Mouse (Mus musculus) ES-Bruce4 (cell line): ENCODE measurements around the gene Fbxo8. TPM values are rescaled to one million over a fixed set of nuclear protein-coding genes. Genes with fewer than 3 reads are reported as not detected.

Source experiments
- H3K27ac ChIP-seq: 2 replicates; pipeline ENCODE4 v1.5.1; 2012; ENCODE audit warnings: low read length, inconsistent platforms; ENCODE audit not compliant: insufficient read depth
- H3K27me3 ChIP-seq: 2 replicates; pipeline ENCODE4 v1.6.1; 2012; ENCODE audit warnings: mild to moderate bottlenecking, low read length, inconsistent platforms; ENCODE audit not compliant: control insufficient read depth, poor library complexity, insufficient read depth, severe bottlenecking
- H3K36me3 ChIP-seq: 2 replicates; pipeline ENCODE4 v1.6.1; 2012; ENCODE audit warnings: inconsistent platforms, mild to moderate bottlenecking, low read length, moderate library complexity; ENCODE audit not compliant: control insufficient read depth, poor library complexity, insufficient read depth, severe bottlenecking
- H3K4me1 ChIP-seq: one replicate; pipeline ENCODE4 v1.8.1; 2011; ENCODE audit warnings: low read length; ENCODE audit not compliant: control insufficient read depth, insufficient read depth
- H3K4me3 ChIP-seq: 2 replicates; pipeline ENCODE4 v1.5.1; 2011; ENCODE audit warnings: low read depth, mild to moderate bottlenecking, low read length
- H3K9ac ChIP-seq: 2 replicates; pipeline ENCODE4 v1.6.1; 2012; ENCODE audit warnings: low read depth, mild to moderate bottlenecking, inconsistent platforms; ENCODE audit not compliant: poor library complexity, severe bottlenecking
- H3K9me3 ChIP-seq: replicated peaks from 2 replicates; pipeline ENCODE4 v1.6.1; 2012; ENCODE audit warnings: mild to moderate bottlenecking, low read length, inconsistent platforms; ENCODE audit not compliant: control insufficient read depth, poor library complexity, insufficient read depth, severe bottlenecking
- CTCF ChIP-seq: IDR thresholded peaks from one replicate; pipeline ENCODE4 v1.8.1; 2011; ENCODE audit warnings: low read depth, low read length
- EP300 ChIP-seq: IDR thresholded peaks from 2 replicates; pipeline ENCODE4 v1.6.1; 2011; ENCODE audit warnings: low read depth, low read length; ENCODE audit not compliant: insufficient read depth
- POLR2A ChIP-seq: IDR thresholded peaks from one replicate; pipeline ENCODE4 v1.8.1; 2011; ENCODE audit warnings: low read length; ENCODE audit not compliant: insufficient read depth
- polyA plus RNA-seq: library from polyadenylated mRNA; stranded (reverse); fragments of >200 nt; gene quantifications from 2 replicates; pipeline ENCODE4 v1.2.4, GENCODE M21; 2011; ENCODE audit warnings: low read depth; ENCODE audit not compliant: missing spikeins, insufficient read depth, insufficient read length

Gene Fbxo8
- polyA plus RNA-seq, 1 experiment, result 28.7 TPM

GRCm38 (mm10) chr8:56552045-56552444, 1.2 kb downstream of the Fbxo8 start:
- H3K27me3 ChIP-seq, result no peaks in the 10 kb centered on the region
- TF ChIP-seq POLR2A (no peak), CTCF (no peak), EP300 (no peak)
- H3K27ac ChIP-seq, result no peak overlapping the region
- no peaks in the 10 kb centered on the region for H3K4me1 ChIP-seq
- no peaks in the 10 kb centered on the region for H3K9me3 ChIP-seq
- H3K36me3 ChIP-seq, result no peaks in the 10 kb centered on the region; the same call in 1 of the 2 replicates
- H3K9ac ChIP-seq, result peak overlapping the region; percentile 84
- H3K4me3 ChIP-seq, result peak overlapping the region; percentile 30; the same call in 1 of the 2 replicates

- Histone ChIP-seq H3K9ac (no peak overlapping the region), H3K27ac (no peak overlapping the region), H3K4me3 (no peak overlapping the region), H3K36me3 (no peaks in the 10 kb centered on the region), H3K4me1 (no peaks in the 10 kb centered on the region), H3K9me3 (no peaks in the 10 kb centered on the region), H3K27me3 (no peaks in the 10 kb centered on the region)
- TF ChIP-seq CTCF, result no peak
- no peak for TF ChIP-seq POLR2A
- TF ChIP-seq EP300, result no peak
Measured at GRCm38 (mm10) chr8:56552551-56553103, 1.7 kb downstream of the Fbxo8 start.

DNA sequence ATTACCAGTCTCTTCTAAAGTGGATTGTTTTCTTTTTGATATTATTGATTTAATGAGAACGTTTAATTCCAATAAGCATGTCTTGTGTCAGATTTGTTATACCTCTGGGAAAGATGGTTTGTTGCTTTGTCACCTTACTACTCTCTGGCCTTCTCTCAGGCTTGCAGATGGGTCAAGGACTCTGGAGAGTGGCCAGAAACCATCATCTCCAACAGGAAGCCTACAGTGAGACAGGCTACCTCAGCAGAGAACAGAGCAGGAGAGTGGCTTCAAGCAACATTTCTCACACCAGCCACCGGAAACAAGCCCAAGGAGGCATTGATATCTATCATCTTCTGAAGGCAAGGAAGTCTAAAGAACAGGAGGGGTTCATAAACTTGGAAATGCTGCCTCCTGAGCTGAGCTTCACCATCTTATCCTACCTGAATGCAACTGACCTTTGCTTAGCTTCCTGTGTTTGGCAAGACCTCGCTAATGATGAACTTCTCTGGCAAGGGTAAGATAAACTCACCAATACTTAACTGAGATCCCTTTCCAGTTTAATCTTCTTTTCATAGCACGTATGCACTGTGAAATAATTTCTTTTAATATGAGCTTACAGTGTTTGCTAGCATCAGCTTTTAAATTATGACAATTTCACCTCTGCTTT, 13.6 kb downstream of the Fbxo8 start:
- Histone ChIP-seq H3K9me3 (no peaks in the 10 kb centered on the region), H3K4me1 (no peaks in the 10 kb centered on the region), H3K36me3 (no peaks in the 10 kb centered on the region), H3K27me3 (no peaks in the 10 kb centered on the region), H3K27ac (no peak overlapping the region), H3K9ac (no peak overlapping the region), H3K4me3 (no peak overlapping the region)
- TF ChIP-seq POLR2A (no peak), CTCF (no peak), EP300 (no peak)

DNA sequence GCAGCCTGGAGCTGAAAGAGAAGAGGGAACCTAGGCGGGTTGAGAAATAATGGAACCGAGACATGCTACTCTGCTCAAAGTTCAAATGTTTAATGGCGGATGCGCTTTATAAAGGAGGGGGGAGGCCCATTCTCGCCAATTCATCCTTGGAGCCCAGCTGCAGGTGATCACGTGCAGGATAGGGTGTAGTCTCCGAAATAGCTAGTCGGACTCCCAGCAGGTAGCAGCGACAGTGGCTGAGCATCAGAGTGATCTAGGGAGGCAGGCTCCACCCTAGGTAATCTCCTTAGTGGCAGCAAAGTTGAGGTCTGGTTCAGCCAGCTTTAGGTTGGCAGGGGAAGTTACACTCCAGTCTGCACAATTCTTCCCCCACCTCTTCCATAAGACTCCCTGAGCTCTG, 16.0 kb downstream of the Fbxo8 start:
- Histone ChIP-seq H3K4me3 (no peak overlapping the region), H3K27me3 (no peaks in the 10 kb centered on the region), H3K36me3 (no peaks in the 10 kb centered on the region), H3K9ac (no peak overlapping the region), H3K27ac (no peak overlapping the region), H3K9me3 (no peaks in the 10 kb centered on the region), H3K4me1 (no peaks in the 10 kb centered on the region)
- no peak for TF ChIP-seq EP300
- no peak for TF ChIP-seq POLR2A
- TF ChIP-seq CTCF, result no peak

DNA sequence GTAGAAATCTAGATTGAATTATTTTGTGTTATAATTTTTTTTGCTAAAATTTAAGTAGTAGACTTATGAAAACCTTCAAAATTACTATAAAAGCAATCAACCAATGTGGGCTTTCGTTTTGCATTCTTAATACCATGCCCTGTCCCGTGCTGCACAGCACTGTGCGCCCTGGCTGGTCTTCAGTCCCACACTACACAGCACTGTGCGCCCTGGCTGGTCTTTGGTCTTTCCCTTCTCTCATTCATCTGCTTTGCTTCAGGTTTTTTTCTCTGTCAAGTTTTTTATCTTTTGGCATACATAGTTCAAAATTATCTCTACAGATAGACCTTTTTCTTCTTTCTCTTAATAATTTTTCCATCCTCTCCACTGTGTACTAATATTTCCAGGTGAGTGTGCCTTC, 30.0 kb downstream of the Fbxo8 start:
- Histone ChIP-seq H3K36me3 (no peaks in the 10 kb centered on the region), H3K9ac (no peak overlapping the region), H3K4me3 (no peak overlapping the region), H3K27ac (no peak overlapping the region), H3K4me1 (no peaks in the 10 kb centered on the region), H3K9me3 (no peaks in the 10 kb centered on the region), H3K27me3 (no peaks in the 10 kb centered on the region)
- TF ChIP-seq POLR2A (no peak), EP300 (no peak), CTCF (no peak)

DNA sequence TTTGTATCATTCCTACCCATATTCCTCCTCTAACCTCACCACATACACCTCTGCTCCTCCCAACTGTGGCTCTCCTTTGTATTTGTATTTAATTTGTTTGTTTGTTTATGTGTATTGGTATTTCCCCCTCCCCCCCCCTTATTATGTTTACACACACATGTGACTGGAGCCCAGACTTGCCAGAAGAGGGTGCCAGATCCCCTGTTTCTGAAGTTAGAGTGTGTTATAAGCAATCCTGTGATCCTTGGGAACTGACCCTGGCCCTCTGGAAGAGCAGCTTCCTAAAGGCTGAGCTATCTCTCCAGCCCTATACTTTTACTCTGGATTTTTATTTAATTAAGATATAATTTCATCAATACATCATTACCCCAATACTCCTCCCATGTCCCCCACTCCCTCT, 32.0 kb downstream of the Fbxo8 start:
- Histone ChIP-seq H3K9ac (no peak overlapping the region), H3K4me3 (no peak overlapping the region), H3K36me3 (no peaks in the 10 kb centered on the region), H3K9me3 (no peaks in the 10 kb centered on the region), H3K27ac (no peak overlapping the region), H3K4me1 (no peaks in the 10 kb centered on the region), H3K27me3 (no peaks in the 10 kb centered on the region)
- TF ChIP-seq POLR2A, result no peak
- TF ChIP-seq CTCF, result peak; percentile 8
